Mouse (Mus musculus) kidney, embryonic 14.5 days (tissue): ENCODE measurements around the gene Kif5c. TPM values are rescaled to one million over a fixed set of nuclear protein-coding genes. Genes with fewer than 3 reads are reported as not detected.

Experiments used
- ATAC-seq: fragments of 200-750 bp; cut with Nextera tagmentation; 2 replicates; pipeline ENCODE4 v1.8.0; 2017; ENCODE audit warnings: moderate number of reproducible peaks, mild to moderate bottlenecking, moderate TSS enrichment, moderate library complexity; ENCODE audit not compliant: low FRiP score, low TSS enrichment
- H3K27ac ChIP-seq: fragments of 300-500 bp; sonication (generic); 2 replicates; pipeline ENCODE4 v1.5.1; 2014; ENCODE audit warnings: low read depth, mild to moderate bottlenecking, low read length, moderate library complexity, mixed read lengths
- H3K27me3 ChIP-seq: fragments of 300-500 bp; sonication (generic); 2 replicates; pipeline ENCODE4 v1.6.1; 2014; ENCODE audit warnings: mild to moderate bottlenecking, low read length; ENCODE audit not compliant: control insufficient read depth, insufficient read depth
- H3K36me3 ChIP-seq: fragments of 300-500 bp; sonication (generic); 2 replicates; pipeline ENCODE4 v1.6.1; 2014; ENCODE audit warnings: low read length, mixed read lengths; ENCODE audit not compliant: control insufficient read depth, insufficient read depth
- H3K4me1 ChIP-seq: fragments of 300-500 bp; sonication (generic); 2 replicates; pipeline ENCODE4 v1.6.1; 2014; ENCODE audit warnings: low read length, mixed read lengths; ENCODE audit not compliant: control insufficient read depth, insufficient read depth
- H3K4me2 ChIP-seq: fragments of 300-500 bp; sonication (generic); replicated peaks from 2 replicates; pipeline ENCODE4 v1.6.1; 2014; ENCODE audit warnings: low read depth, mild to moderate bottlenecking, low read length
- H3K4me3 ChIP-seq: fragments of 300-500 bp; sonication (generic); 2 replicates; pipeline ENCODE4 v1.5.1; 2014; ENCODE audit warnings: mild to moderate bottlenecking, low read length
- H3K9ac ChIP-seq: fragments of 300-500 bp; sonication (generic); 2 replicates; pipeline ENCODE4 v1.6.1; 2014; ENCODE audit warnings: low read depth, mild to moderate bottlenecking, low read length, moderate library complexity
- H3K9me3 ChIP-seq: fragments of 300-500 bp; sonication (generic); 2 replicates; pipeline ENCODE4 v1.6.1; 2016; ENCODE audit warnings: low read length; ENCODE audit not compliant: control insufficient read depth
- WGBS: fragments of 180-500 bp; shearing (Covaris S2); extraction: QIAGEN DNeasy Blood & Tissue Kit; methylation state at CpG from one replicate; pipeline ENCODE4 v1.1.7; 2014; 5-methylcytosine and 5-hydroxymethylcytosine counted together
- polyA plus RNA-seq: library from polyadenylated mRNA; unstranded; fragments of >200 nt; fragmentation: Nextera tagmentation; extraction: Ambion mirVana; gene quantifications from 2 replicates; pipeline ENCODE4 v1.2.1, GENCODE M21; 2014

Gene Kif5c
- polyA plus RNA-seq, 1 experiment from 2014 or later: 6.6 TPM

- ATAC-seq: no peak
- Histone ChIP-seq H3K36me3 (no peaks in the 10 kb centered on the region), H3K27ac (no peak overlapping the region), H3K9ac (no peak overlapping the region), H3K27me3 (no peaks in the 10 kb centered on the region), H3K4me2 (no peak overlapping the region), H3K9me3 (no peaks in the 10 kb centered on the region), H3K4me3 (no peak overlapping the region), H3K4me1 (peaks cover 1% of the 10 kb centered on the region; the same call in 1 of the 2 replicates)
- WGBS: 90% methylated on average over 10 of the region's 10 CpGs
Observed at GRCm38 (mm10) chr2:49654606-49655005, 35.5 kb downstream of the Kif5c start.

DNA sequence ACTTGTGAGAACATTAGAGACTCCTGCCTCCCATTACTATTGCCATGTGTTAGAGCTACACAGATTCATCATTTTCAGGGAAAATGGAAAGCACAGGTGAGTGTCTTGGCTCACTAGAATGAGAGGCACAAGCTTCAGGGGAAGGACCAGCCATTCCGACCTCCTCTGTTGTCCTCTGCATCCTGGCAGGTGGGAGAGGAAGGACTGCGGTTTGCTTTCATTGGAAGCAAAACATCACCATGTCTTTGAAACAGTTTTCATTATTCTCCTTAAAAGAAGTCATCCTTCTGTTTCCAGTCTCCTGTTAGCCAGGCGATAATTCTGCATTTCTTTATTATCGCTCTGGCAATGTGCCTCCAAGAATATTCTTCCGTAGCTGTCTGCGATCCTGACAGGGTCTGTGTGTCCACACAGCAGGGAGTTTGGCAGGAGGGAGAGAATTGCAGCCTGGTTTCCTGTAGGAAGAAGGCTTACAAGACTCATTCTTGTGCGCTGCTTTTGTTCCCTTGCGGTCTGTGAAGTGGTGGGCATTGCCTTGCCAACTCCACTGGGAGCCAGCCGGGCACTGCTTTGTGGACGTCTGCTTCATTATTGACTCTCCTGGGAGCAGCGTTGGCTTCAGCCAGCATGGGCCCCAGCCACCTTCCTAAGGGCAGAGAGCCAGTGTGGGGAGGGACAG is 36.2 kb downstream of the Kif5c start:
- H3K27me3 ChIP-seq: no peaks in the 10 kb centered on the region
- H3K27ac ChIP-seq: no peak overlapping the region
- H3K9ac ChIP-seq: no peak overlapping the region
- WGBS: 77% methylated on average over 11 of the region's 11 CpGs
- no peak overlapping the region for H3K4me3 ChIP-seq
- H3K4me1 ChIP-seq: peaks cover 7% of the 10 kb centered on the region; the same call in 1 of the 2 replicates
- no peaks in the 10 kb centered on the region for H3K36me3 ChIP-seq
- no peak overlapping the region for H3K4me2 ChIP-seq
- H3K9me3 ChIP-seq: no peaks in the 10 kb centered on the region
- ATAC-seq: no peak

DNA sequence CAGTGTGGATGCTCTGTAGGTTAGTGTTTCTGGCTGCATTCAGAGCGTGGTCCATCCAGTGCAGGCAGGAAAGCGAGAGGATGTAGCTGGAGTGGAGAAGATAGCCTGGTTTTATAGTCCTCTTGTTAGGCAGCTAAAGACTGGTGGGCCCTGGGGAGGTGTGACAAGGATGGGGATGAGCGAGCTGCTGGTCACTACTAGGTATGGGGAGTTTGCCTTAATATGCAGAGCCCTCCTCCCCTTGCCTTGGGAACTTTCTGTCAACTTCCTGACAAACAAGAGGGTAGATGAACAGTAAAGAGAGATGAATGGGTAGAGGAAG is 36.7 kb downstream of the Kif5c start:
- WGBS: 71% methylated on average over 3 of the region's 3 CpGs
- no peak overlapping the region for H3K4me3 ChIP-seq
- no peaks in the 10 kb centered on the region for H3K27me3 ChIP-seq
- ATAC-seq: no peak
- no peak overlapping the region for H3K27ac ChIP-seq
- H3K9me3 ChIP-seq: no peaks in the 10 kb centered on the region
- peaks cover 10% of the 10 kb centered on the region; the same call in 1 of the 2 replicates for H3K4me1 ChIP-seq
- H3K9ac ChIP-seq: no peak overlapping the region
- H3K36me3 ChIP-seq: no peaks in the 10 kb centered on the region
- no peak overlapping the region for H3K4me2 ChIP-seq

DNA sequence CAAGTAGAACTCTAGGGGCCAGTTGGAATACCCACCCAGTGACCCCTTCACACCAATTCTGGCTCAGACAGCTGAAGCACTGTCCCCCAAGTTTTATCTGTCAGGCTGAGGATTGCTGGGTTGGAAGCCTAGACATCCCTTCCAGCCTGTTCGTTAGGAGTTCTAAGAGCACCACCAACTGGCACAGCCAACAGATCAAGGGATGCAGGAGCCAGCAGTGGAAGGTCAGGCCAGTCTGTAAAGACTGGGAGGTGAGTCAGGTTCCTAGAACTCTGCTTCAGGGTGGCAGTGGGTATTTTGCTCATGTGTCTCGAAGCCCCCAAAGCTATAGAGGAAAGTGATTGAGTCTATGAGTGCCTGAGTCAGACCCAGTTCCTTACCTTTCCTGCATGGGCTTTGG is 37.9 kb downstream of the Kif5c start:
- peaks cover 10% of the 10 kb centered on the region; the same call in 1 of the 2 replicates for H3K4me1 ChIP-seq
- H3K4me3 ChIP-seq: no peak overlapping the region
- H3K9ac ChIP-seq: no peak overlapping the region
- WGBS: 85% methylated on average over 2 of the region's 2 CpGs
- no peak overlapping the region for H3K27ac ChIP-seq
- ATAC-seq: no peak
- H3K4me2 ChIP-seq: no peak overlapping the region
- H3K27me3 ChIP-seq: no peaks in the 10 kb centered on the region
- no peaks in the 10 kb centered on the region for H3K36me3 ChIP-seq
- H3K9me3 ChIP-seq: no peaks in the 10 kb centered on the region

GRCm38 (mm10) chr2:49657666-49658065 is 38.6 kb downstream of the Kif5c start:
- Histone ChIP-seq H3K4me1 (peaks cover 10% of the 10 kb centered on the region; the same call in 1 of the 2 replicates), H3K36me3 (no peaks in the 10 kb centered on the region), H3K9ac (no peak overlapping the region), H3K27ac (no peak overlapping the region), H3K9me3 (no peaks in the 10 kb centered on the region), H3K4me3 (no peak overlapping the region), H3K27me3 (no peaks in the 10 kb centered on the region), H3K4me2 (no peak overlapping the region)
- WGBS: 87% methylated on average over 3 of the region's 3 CpGs
- ATAC-seq: no peak

DNA sequence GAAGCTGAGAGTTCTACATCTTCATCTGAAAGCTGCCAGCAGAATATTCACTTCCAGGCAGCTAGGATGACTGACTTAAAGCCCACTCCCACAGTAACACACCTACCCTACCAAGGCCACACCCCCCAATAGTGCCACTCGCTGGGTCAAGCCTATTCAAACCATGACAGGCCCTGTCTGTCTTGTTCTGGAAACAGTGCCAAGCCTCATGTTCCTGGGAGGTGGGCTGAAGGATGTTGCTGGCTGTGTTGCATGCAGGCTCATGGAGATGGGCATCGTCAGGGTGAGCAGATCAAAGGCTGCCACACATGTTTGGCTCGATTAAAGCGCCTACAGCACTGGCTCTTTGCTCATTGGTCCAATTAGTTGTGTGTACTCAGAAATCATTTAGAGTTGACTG is 39.9 kb downstream of the Kif5c start:
- no peak for ATAC-seq
- Histone ChIP-seq H3K4me1 (peaks cover 10% of the 10 kb centered on the region; the same call in 1 of the 2 replicates), H3K27me3 (no peaks in the 10 kb centered on the region), H3K9ac (no peak overlapping the region), H3K4me2 (no peak overlapping the region), H3K36me3 (no peaks in the 10 kb centered on the region), H3K9me3 (no peaks in the 10 kb centered on the region), H3K27ac (no peak overlapping the region), H3K4me3 (no peak overlapping the region)
- 66% methylated on average over 4 of the region's 4 CpGs for WGBS

- H3K4me2 ChIP-seq: no peak overlapping the region
- no peaks in the 10 kb centered on the region for H3K9me3 ChIP-seq
- H3K27ac ChIP-seq: no peak overlapping the region
- 17% methylated on average over 8 of the region's 8 CpGs for WGBS
- H3K27me3 ChIP-seq: no peaks in the 10 kb centered on the region
- no peak overlapping the region for H3K4me3 ChIP-seq
- no peak overlapping the region for H3K9ac ChIP-seq
- H3K4me1 ChIP-seq: peaks cover 10% of the 10 kb centered on the region; the same call in 1 of the 2 replicates
- no peaks in the 10 kb centered on the region for H3K36me3 ChIP-seq
- ATAC-seq: no peak
Observed at GRCm38 (mm10) chr2:49659964-49660363, 40.9 kb downstream of the Kif5c start.

GRCm38 (mm10) chr2:49660375-49660923 is 41.4 kb downstream of the Kif5c start:
- H3K9me3 ChIP-seq: no peaks in the 10 kb centered on the region
- no peak for ATAC-seq
- no peak overlapping the region for H3K9ac ChIP-seq
- H3K4me3 ChIP-seq: no peak overlapping the region
- H3K4me1 ChIP-seq: peaks cover 10% of the 10 kb centered on the region; the same call in 1 of the 2 replicates
- H3K27me3 ChIP-seq: no peaks in the 10 kb centered on the region
- H3K27ac ChIP-seq: no peak overlapping the region
- WGBS: 81% methylated on average over 12 of the region's 12 CpGs
- no peak overlapping the region for H3K4me2 ChIP-seq
- no peaks in the 10 kb centered on the region for H3K36me3 ChIP-seq

DNA sequence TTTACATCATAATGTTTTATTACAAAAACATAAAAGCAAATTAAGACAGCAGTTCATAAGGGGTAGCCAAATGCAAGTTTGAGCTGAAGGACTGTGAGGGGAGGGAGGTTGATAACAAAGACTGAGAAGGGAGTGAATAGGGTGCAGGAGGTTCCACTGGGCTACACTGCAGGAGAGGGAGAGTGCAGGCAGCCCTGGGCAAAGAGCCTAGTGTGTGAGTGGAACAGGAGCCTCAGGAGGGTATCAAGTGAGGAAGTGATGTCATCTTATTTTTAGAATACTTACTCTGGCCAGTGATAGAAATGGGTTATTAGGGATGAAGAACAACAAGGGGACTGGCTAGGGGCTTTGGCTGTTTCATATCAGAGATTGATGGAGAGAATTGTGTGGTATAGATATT is 42.2 kb downstream of the Kif5c start:
- H3K27me3 ChIP-seq: no peaks in the 10 kb centered on the region

More for the DNA sequence above, 42.2 kb downstream of the Kif5c start:
- Histone ChIP-seq H3K9me3 (no peaks in the 10 kb centered on the region), H3K4me2 (no peak overlapping the region), H3K4me1 (peaks cover 10% of the 10 kb centered on the region; the same call in 1 of the 2 replicates), H3K27ac (no peak overlapping the region), H3K4me3 (no peak overlapping the region), H3K36me3 (no peaks in the 10 kb centered on the region), H3K9ac (no peak overlapping the region)
- ATAC-seq: no peak
